Mouse (Mus musculus) spleen, adult 2 months (tissue): Measurements from ENCODE around the gene Ppfibp2.

Experiments
- CTCF ChIP-seq: fragments of 200-500 bp; IDR thresholded peaks from 2 replicates; pipeline ENCODE4 v1.5.1; 2011; ENCODE audit warnings: mild to moderate bottlenecking, inconsistent platforms; ENCODE audit not compliant: insufficient read depth, insufficient read length, insufficient replicate concordance; ENCODE audit errors: extremely low read depth
- POLR2A ChIP-seq: fragments of 200-500 bp; IDR thresholded peaks from 2 replicates; pipeline ENCODE4 v1.6.1; 2011; ENCODE audit warnings: low read depth, low read length, inconsistent platforms

DNA sequence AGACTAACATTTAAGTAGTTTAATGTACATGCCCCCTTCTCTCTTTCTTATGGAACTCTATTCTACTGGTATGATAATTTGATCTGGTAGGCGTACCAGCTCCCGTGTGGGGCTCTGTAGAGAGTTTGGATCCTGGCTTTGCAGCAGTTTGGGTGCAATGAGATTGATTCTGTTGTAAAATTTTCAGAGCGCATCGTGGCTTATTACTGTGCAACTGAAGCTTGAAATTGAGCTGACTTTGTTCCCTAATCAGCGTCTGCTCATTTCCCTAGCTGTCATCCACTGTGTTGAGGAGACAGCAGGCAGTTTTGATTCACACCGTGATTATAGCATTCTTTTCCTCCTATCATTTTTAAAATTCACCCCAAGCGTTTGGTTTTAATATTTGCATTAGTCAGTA is 42.4 kb downstream of the Ppfibp2 start:
- TF ChIP-seq CTCF (no peak), POLR2A (no peak)
